ENCODE assay signal across 25 mouse cellular contexts in the genomic region with DNA sequence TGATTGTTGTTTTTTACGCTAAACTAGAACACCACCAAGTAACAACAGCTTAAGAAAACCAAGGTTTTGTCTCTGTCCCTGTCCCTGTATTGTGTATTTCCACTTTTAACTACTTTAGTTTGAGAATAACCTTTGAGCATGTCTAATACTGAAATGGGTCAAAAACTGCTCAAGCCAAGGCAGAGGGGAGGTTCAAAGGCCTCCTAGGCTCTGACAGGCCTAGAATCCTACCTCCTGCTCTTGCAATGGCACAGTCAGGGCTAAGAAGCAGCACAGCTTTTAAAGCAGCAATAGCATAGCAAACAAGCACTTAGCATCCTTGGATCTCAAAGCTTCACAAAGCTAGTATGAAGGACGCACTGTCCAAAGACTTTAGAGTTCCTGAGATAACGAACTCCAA. TPM values are rescaled to one million over a fixed set of nuclear protein-coding genes. Genes with fewer than 3 reads are reported as not detected.
DNase-seq lines count a peak whose midpoint lies in the region; ATAC-seq lines count a peak whose summit lies in the region.
"Had no signal": no experiment of that assay in that cellular context is flagged by ENCODE, and none has a peak within 500 bp of the region (broad histone marks: within the 10 kb centered on the region; RNA-seq: fewer than 3 reads in every experiment).

No protein-coding gene starts in this region.

- peaks cover 39% of the 10 kb centered on the region for H3K4me1 ChIP-seq in liver, embryonic 12.5 days
- peaks cover 11% of the 10 kb centered on the region for H3K4me1 ChIP-seq in liver, embryonic 11.5 days (replicated peaks; ENCODE audit: control insufficient read depth, insufficient read depth, low read length)
- H3K4me1 ChIP-seq in limb, embryonic 13.5 days, result peaks cover 25% of the 10 kb centered on the region
- H3K4me1 ChIP-seq: hindbrain, embryonic 13.5 days had no signal

- peak overlapping the region; percentile 43 for H3K9ac ChIP-seq in liver, embryonic 12.5 days
- H3K9ac ChIP-seq in liver, embryonic 11.5 days (ENCODE audit: low read depth, low read length), result no peak overlapping the region
- H3K9ac ChIP-seq in limb, embryonic 13.5 days, result no peak overlapping the region
- H3K9ac ChIP-seq: hindbrain, embryonic 13.5 days; limb, embryonic 15.5 days had no signal

- H3K4me2 ChIP-seq in liver, embryonic 12.5 days, result no peak overlapping the region
- no peak overlapping the region for H3K4me2 ChIP-seq in liver, embryonic 11.5 days
- H3K4me2 ChIP-seq in limb, embryonic 13.5 days (replicated peaks), result peak overlapping the region; percentile 74; the same call in 1 of the 2 replicates
- H3K4me2 ChIP-seq: heart, embryonic 11.5 days; hindbrain, embryonic 13.5 days had no signal

- DNase-seq in heart, adult 11 months, result peak; percentile 17
- no peak for DNase-seq in heart, adult 18-20 months
- DNase-seq in liver, embryonic 11.5 days (ENCODE audit: low spot score), result no peak
- DNase-seq in right cerebral cortex, postnatal 14 days, result no peak
- DNase-seq in ovary, postnatal 10 days (ENCODE audit: low spot score), result no peak
- DNase-seq: cerebellum, postnatal 14 days; gastrocnemius, postnatal 25 days; heart, postnatal 14 days; kidney, adult 18-20 months; lung, postnatal 14 days; thymus, postnatal 36 days had no signal

- no peak for ATAC-seq in liver, embryonic 12.5 days
- ATAC-seq in liver, embryonic 11.5 days (replicated peaks; ENCODE audit: low FRiP score), result no peak
- ATAC-seq in limb, embryonic 13.5 days (ENCODE audit: low FRiP score, low read depth), result no peak
- ATAC-seq: midbrain, embryonic 16.5 days had no signal

- no peak overlapping the region for H3K4me3 ChIP-seq in liver, embryonic 12.5 days
- H3K4me3 ChIP-seq in liver, embryonic 11.5 days (ENCODE audit: low read depth, low read length), result no peak overlapping the region
- peak overlapping the region; percentile 30; the same call in 1 of the 2 replicates for H3K4me3 ChIP-seq in limb, embryonic 13.5 days
- H3K4me3 ChIP-seq: forebrain, embryonic 10.5 days; hindbrain, embryonic 13.5 days; left cerebral cortex, adult 2 months; megakaryocyte, embryonic 14.5 days had no signal

- H3K9me3 ChIP-seq in liver, embryonic 12.5 days (replicated peaks), result no peaks in the 10 kb centered on the region
- no peaks in the 10 kb centered on the region for H3K9me3 ChIP-seq in liver, embryonic 11.5 days (ENCODE audit: control insufficient read depth, low read length)
- no peaks in the 10 kb centered on the region for H3K9me3 ChIP-seq in limb, embryonic 13.5 days
- H3K9me3 ChIP-seq: forebrain, embryonic 10.5 days; hindbrain, embryonic 13.5 days; limb, embryonic 15.5 days; megakaryocyte, embryonic 14.5 days had no signal

- no peaks in the 10 kb centered on the region for H3K27me3 ChIP-seq in liver, embryonic 12.5 days (replicated peaks)
- no peaks in the 10 kb centered on the region for H3K27me3 ChIP-seq in liver, embryonic 11.5 days (replicated peaks; ENCODE audit: control insufficient read depth, insufficient read depth, low read length)
- no peaks in the 10 kb centered on the region for H3K27me3 ChIP-seq in limb, embryonic 13.5 days
- H3K27me3 ChIP-seq: CH12.LX; limb, embryonic 15.5 days; megakaryocyte, embryonic 14.5 days had no signal

- H3K36me3 ChIP-seq in liver, embryonic 12.5 days, result peaks cover 59% of the 10 kb centered on the region
- peaks cover 40% of the 10 kb centered on the region for H3K36me3 ChIP-seq in liver, embryonic 11.5 days (ENCODE audit: control insufficient read depth, insufficient read depth, low read length)
- peaks cover 52% of the 10 kb centered on the region for H3K36me3 ChIP-seq in limb, embryonic 13.5 days

- H3K27ac ChIP-seq in liver, embryonic 12.5 days, result no peak overlapping the region
- H3K27ac ChIP-seq in liver, embryonic 11.5 days (ENCODE audit: low read depth, low read length), result no peak overlapping the region
- H3K27ac ChIP-seq in limb, embryonic 13.5 days, result no peak overlapping the region
- H3K27ac ChIP-seq: forebrain, embryonic 10.5 days; hindbrain, embryonic 13.5 days; left cerebral cortex, adult 2 months had no signal

- 89% methylated on average over 3 of the region's 3 CpGs for WGBS in liver, embryonic 12.5 days (ENCODE audit: insufficient replicate concordance)
- 88% methylated on average over 3 of the region's 3 CpGs for WGBS in liver, embryonic 11.5 days
- WGBS in limb, embryonic 13.5 days, result 92% methylated on average over 3 of the region's 3 CpGs

RNA-seq across cellular contexts. Expression of gene Net1, which starts 28.9 kb away (rescaled TPM):
- total RNA-seq in heart, adult 18-20 months (2021), result 10 to 100 TPM; 17.5 to 26.0 TPM
- polyA plus RNA-seq in liver, embryonic 12.5 days (2016; fragmentation: Nextera tagmentation; extraction: Ambion mirVana), result 67.4 and 73.0 TPM in 2 replicates
- polyA plus RNA-seq in liver, embryonic 11.5 days (2014; fragmentation: Nextera tagmentation; extraction: Ambion mirVana), result 95.0 and 103 TPM in 2 replicates
- 144 and 162 TPM in 2 replicates for polyA plus RNA-seq in limb, embryonic 13.5 days (2015; fragmentation: Nextera tagmentation; extraction: Ambion mirVana)

RNA-seq across cellular contexts. Expression of gene Tubal3, which starts 29.0 kb away (rescaled TPM):
- total RNA-seq in heart, adult 18-20 months (2021), result not detected
- polyA plus RNA-seq in liver, embryonic 12.5 days (2016; fragmentation: Nextera tagmentation; extraction: Ambion mirVana), result not detected in 2 replicates
- polyA plus RNA-seq in liver, embryonic 11.5 days (2014; fragmentation: Nextera tagmentation; extraction: Ambion mirVana), result not detected in 2 replicates
- not detected in 2 replicates for polyA plus RNA-seq in limb, embryonic 13.5 days (2015; fragmentation: Nextera tagmentation; extraction: Ambion mirVana)
- total RNA-seq: adrenal gland, adult 18-20 months; gastrocnemius, postnatal 25 days; heart, postnatal 14 days; layer of hippocampus, adult 8-10 months; left cerebral cortex, adult 2 months had no signal
- polyA plus RNA-seq: forebrain, embryonic 10.5 days; frontal cortex, adult 2 months; heart, embryonic 11.5 days; hindbrain, embryonic 13.5 days; limb, embryonic 15.5 days; midbrain, embryonic 16.5 days; neural tube, embryonic 11.5 days had no signal

RNA-seq across cellular contexts. Expression of gene Calm5, which starts 35.1 kb away (rescaled TPM):
- total RNA-seq in heart, adult 18-20 months (2021), result not detected
- polyA plus RNA-seq in liver, embryonic 12.5 days (2016; fragmentation: Nextera tagmentation; extraction: Ambion mirVana), result not detected in 2 replicates
- not detected in 2 replicates for polyA plus RNA-seq in liver, embryonic 11.5 days (2014; fragmentation: Nextera tagmentation; extraction: Ambion mirVana)
- not detected in 2 replicates for polyA plus RNA-seq in limb, embryonic 13.5 days (2015; fragmentation: Nextera tagmentation; extraction: Ambion mirVana)
- total RNA-seq: adrenal gland, adult 18-20 months; CH12.LX; gastrocnemius, postnatal 25 days; heart, postnatal 14 days; layer of hippocampus, adult 8-10 months; left cerebral cortex, adult 2 months had no signal
- polyA plus RNA-seq: forebrain, embryonic 10.5 days; frontal cortex, adult 2 months; heart, embryonic 11.5 days; hindbrain, embryonic 13.5 days; midbrain, embryonic 16.5 days; neural tube, embryonic 11.5 days had no signal

RNA-seq across cellular contexts. Expression of gene Calm4, which starts 51.6 kb away (rescaled TPM):
- not detected for total RNA-seq in heart, adult 18-20 months (2021)
- polyA plus RNA-seq in liver, embryonic 12.5 days (2016; fragmentation: Nextera tagmentation; extraction: Ambion mirVana), result not detected in 2 replicates
- not detected in 2 replicates for polyA plus RNA-seq in liver, embryonic 11.5 days (2014; fragmentation: Nextera tagmentation; extraction: Ambion mirVana)
- 0.64 TPM in 1 of 2 replicates, not detected in the other for polyA plus RNA-seq in limb, embryonic 13.5 days (2015; fragmentation: Nextera tagmentation; extraction: Ambion mirVana)
- total RNA-seq: adrenal gland, adult 18-20 months; CH12.LX; gastrocnemius, postnatal 25 days; heart, postnatal 14 days; layer of hippocampus, adult 8-10 months; left cerebral cortex, adult 2 months had no signal
- polyA plus RNA-seq: forebrain, embryonic 10.5 days; frontal cortex, adult 2 months; heart, embryonic 11.5 days; hindbrain, embryonic 13.5 days; midbrain, embryonic 16.5 days; neural tube, embryonic 11.5 days had no signal

RNA-seq across cellular contexts. Expression of gene Ucn3, which starts 56.0 kb away (rescaled TPM):
- not detected for total RNA-seq in heart, adult 18-20 months (2021)
- polyA plus RNA-seq in liver, embryonic 12.5 days (2016; fragmentation: Nextera tagmentation; extraction: Ambion mirVana), result not detected in 2 replicates
- polyA plus RNA-seq in liver, embryonic 11.5 days (2014; fragmentation: Nextera tagmentation; extraction: Ambion mirVana), result not detected in 2 replicates
- polyA plus RNA-seq in limb, embryonic 13.5 days (2015; fragmentation: Nextera tagmentation; extraction: Ambion mirVana), result 0.13 TPM in 1 of 2 replicates, not detected in the other
- total RNA-seq: adrenal gland, adult 18-20 months; CH12.LX; gastrocnemius, postnatal 25 days; heart, postnatal 14 days; layer of hippocampus, adult 8-10 months had no signal
- polyA plus RNA-seq: forebrain, embryonic 10.5 days; frontal cortex, adult 2 months; heart, embryonic 11.5 days; hindbrain, embryonic 13.5 days; limb, embryonic 15.5 days; neural tube, embryonic 11.5 days had no signal
